Mouse (Mus musculus) heart, postnatal 14 days (tissue): ENCODE data around the gene Hint3. TPM values are rescaled to one million over a fixed set of nuclear protein-coding genes. Genes with fewer than 3 reads are reported as not detected.

Source experiments
- DNase-seq, 2 experiments: peaks; one replicate each; pipeline ENCODE4 v3.0.0; 2021 to 2022
- intact Hi-C: fragments of 180-260 bp; cut with DNase I; formaldehyde crosslinking; loops from one replicate; pipeline ENCODE4 v1.15.1; 2025
- total RNA-seq, 2 experiments: library from RNA; stranded (reverse); gene quantifications; 2 replicates each; pipeline ENCODE4 v1.2.3; 2021

Gene Hint3
- total RNA-seq, 2 experiments from 2014 or later: 56.6 to 57.0 TPM

- DNase-seq: peak; percentile 90 to 93
- intact Hi-C loops: loop anchor here (5.0 to 10.0 kb wide), 2 partner anchors 212 to 1236 kb away; partner anchors contain the start of gene Rnf146
Measured at GRCm38 (mm10) chr10:30600542-30600966, 28.9 kb downstream of the Hint3 start, which contains the start of gene Trmt11. Trmt11 (minus strand) TSS chr10:30600749.

DNA sequence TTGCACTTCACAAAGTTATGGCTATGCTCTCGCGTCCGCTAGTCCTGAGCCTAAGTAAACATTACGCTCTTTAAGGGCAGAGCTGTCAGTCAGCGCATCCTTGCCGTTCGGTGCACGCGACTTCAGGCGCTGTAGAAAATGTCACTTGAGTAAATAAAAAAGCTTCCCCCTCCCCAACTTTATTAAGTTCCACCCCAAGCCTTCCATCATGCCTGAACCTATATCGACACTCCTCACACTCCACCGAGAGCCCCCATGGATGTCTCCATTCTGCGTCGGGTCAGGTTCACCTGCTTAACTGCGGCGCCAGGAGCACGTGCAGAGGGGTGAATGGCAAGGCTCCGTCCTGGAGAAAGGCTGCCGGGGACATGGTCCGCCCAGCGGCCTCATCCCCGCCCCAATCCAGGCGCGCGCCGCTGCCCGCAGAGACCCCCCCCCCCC, 29.3 kb downstream of the Hint3 start:
- intact Hi-C loops: loop anchor here (5.0 to 10.0 kb wide), 2 partner anchors 212 to 1235 kb away; partner anchors contain the start of gene Rnf146
- no peak for DNase-seq

- intact Hi-C loops: no loop called here
- DNase-seq: no peak
Measured at GRCm38 (mm10) chr10:30587037-30587436, 42.4 kb downstream of the Hint3 start.

GRCm38 (mm10) chr10:30585691-30586090, 43.7 kb downstream of the Hint3 start:
- DNase-seq: no peak
- intact Hi-C loops: no loop called here

DNA sequence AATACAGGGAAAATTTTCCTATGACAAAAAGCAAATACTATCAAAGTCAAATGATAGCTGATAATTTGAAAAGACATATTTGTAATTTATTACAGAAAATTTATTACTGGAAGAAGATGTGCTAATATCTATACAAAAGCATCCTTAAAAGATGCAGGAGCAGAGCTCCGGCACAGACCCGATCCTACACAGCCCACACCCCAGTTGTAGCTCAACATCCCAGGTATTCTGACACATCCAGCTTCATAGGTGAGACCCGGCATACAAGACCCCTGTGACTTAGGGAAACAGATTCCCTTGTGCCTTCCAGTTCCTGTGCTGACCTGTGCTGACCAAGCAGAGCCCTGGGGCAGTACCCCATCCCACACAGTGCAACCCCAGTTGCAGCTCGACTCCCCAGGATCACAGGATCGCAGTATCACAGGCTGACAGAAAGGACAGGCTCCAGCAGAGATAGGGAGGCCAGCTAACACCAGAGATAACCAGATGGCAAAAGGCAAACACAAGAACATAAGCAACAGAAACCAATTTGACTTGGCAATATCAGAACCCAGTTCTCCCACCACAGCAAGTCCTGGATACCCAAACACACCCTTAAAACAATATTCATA, 51.7 kb downstream of the Hint3 start:
- intact Hi-C loops: no loop called here
- no peak for DNase-seq

DNA sequence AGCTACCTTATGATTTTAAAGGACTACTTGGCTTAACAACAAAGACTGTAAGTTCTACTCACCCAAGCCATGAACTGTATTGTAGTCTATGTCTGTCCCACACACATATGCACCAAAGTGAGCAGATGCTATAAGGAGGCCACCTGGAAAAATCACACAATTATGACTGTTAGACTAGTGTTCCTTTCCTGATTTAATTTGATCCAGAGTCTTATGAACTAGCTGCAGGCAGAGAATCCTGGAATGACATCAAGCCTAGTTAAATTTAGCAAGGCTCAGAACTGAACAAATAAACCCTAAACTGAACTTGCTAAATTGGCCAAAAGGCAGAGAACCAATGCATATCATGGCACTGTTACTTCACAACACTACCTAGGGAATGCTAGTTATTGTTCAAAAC, 63.1 kb downstream of the Hint3 start:
- DNase-seq: no peak
- intact Hi-C loops: no loop called here

GRCm38 (mm10) chr10:30564651-30565050, 64.8 kb downstream of the Hint3 start:
- no peak for DNase-seq
- intact Hi-C loops: no loop called here

Other genes with a start within 250 kb of the Hint3 start
- gene Trmt11, start 28.9 kb downstream of the Hint3 start, total RNA-seq: 1 to 10 TPM; 5.6 to 6.3 TPM
- 1 to 10 TPM; 6.4 TPM for gene Ncoa7, start 173.7 kb upstream of the Hint3 start, total RNA-seq
- 1 to 10 TPM; 5.1 to 5.8 TPM for gene Hey2, start 213.2 kb upstream of the Hint3 start, total RNA-seq